Mouse (Mus musculus): ENCODE measurements around the gene Golph3.

DNA sequence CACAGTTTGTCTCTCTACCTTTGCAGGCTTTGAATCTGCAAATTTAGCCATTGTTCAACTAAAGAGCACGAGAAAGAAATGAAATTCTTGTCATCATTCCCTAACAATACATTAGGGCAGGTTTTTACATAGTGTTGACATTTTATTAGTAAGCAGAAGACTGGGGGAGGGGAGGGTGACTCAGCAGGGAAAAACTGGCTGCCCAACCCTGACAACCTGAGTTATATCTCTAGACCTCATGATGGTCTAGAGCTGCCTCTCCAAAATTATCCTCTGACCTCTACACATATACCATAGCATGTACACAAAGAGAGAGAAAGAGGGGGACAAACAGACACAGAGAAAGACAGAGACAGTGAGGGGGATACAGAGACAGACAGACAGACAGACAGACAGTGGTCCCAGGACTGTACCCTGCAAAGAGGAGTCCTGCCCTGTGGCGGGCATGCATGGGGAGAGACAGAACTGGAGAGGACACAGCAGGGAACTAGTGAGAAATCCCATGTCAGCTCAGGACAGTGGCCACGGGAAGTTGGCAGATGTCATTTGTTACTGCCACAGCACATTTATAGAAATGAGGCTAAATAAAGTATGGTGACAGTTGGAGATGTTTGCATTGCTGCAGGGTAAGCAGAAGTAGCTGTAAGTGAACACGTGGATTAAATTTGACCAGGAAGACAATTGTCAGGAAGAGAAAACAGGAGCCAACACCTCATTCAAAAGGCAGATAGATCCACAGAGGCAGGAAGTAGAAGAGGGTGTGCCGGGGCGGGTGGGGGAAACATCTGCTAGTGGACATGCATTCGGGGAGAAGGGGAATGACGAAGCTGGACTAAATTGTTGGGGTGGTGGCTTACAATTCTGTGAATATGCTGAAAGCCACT is 14.8 kb upstream of the Golph3 start:
- TF ChIP-seq E2F4 (IDR thresholded peaks at IDR 0.05; ENCODE audit: borderline replicate concordance, low read depth, low read length) (no peak), EP300 (IDR thresholded peaks at IDR 0.05; ENCODE audit: low read depth in 1 of 2, low read length in 2 of 2) (peak; percentile 36 to 39; a peak in 3 of 4 replicates), USF1 (IDR thresholded peaks at IDR 0.05; ENCODE audit: low read depth, low read length) (no peak; the same call in 1 of the 2 replicates), CHD2 (IDR thresholded peaks at IDR 0.05; ENCODE audit: low read length) (no peak), GATA1 (IDR thresholded peaks at IDR 0.05; ENCODE audit: low read depth, low read length) (no peak)

All from MEL (cell line).